Mouse (Mus musculus) forebrain, embryonic 12.5 days (tissue): ENCODE measurements around the gene Patl2. TPM values are rescaled to one million over a fixed set of nuclear protein-coding genes. Genes with fewer than 3 reads are reported as not detected.
"Not testable (repeated sequence)": the region's sequence is repeated elsewhere in the genome, so short reads cannot be mapped to it uniquely, and the experiment has no call there.

Source experiments
- ATAC-seq: fragments of 200-750 bp; cut with Nextera tagmentation; 2 replicates; pipeline ENCODE4 v1.8.0; 2017; ENCODE audit warnings: moderate TSS enrichment; ENCODE audit not compliant: low FRiP score
- H3K27ac ChIP-seq: fragments of 300-500 bp; sonication (generic); 2 replicates; pipeline ENCODE4 v1.5.1; 2016; ENCODE audit warnings: mild to moderate bottlenecking
- H3K27me3 ChIP-seq: fragments of 300-500 bp; sonication (generic); 2 replicates; pipeline ENCODE4 v1.6.1; 2016; ENCODE audit warnings: mild to moderate bottlenecking
- H3K36me3 ChIP-seq: fragments of 300-500 bp; sonication (generic); replicated peaks from 2 replicates; pipeline ENCODE4 v1.6.1; 2016; ENCODE audit warnings: mild to moderate bottlenecking
- H3K4me1 ChIP-seq: fragments of 300-500 bp; sonication (generic); 2 replicates; pipeline ENCODE4 v1.6.1; 2016
- H3K4me2 ChIP-seq: fragments of 300-500 bp; sonication (generic); 2 replicates; pipeline ENCODE4 v1.6.1; 2016; ENCODE audit warnings: mild to moderate bottlenecking, moderate library complexity
- H3K4me3 ChIP-seq: fragments of 300-500 bp; sonication (generic); replicated peaks from 2 replicates; pipeline ENCODE4 v1.5.1; 2016; ENCODE audit warnings: mild to moderate bottlenecking
- H3K9ac ChIP-seq: fragments of 300-500 bp; sonication (generic); 2 replicates; pipeline ENCODE4 v1.6.1; 2016; ENCODE audit warnings: mild to moderate bottlenecking
- H3K9me3 ChIP-seq: fragments of 300-500 bp; sonication (generic); 2 replicates; pipeline ENCODE4 v1.6.1; 2016
- WGBS: fragments of 180-500 bp; shearing (Covaris S2); methylation state at CpG from one replicate; pipeline ENCODE4 v1.1.7; 2016; 5-methylcytosine and 5-hydroxymethylcytosine counted together
- polyA plus RNA-seq: library from polyadenylated mRNA; unstranded; fragments of >200 nt; fragmentation: Nextera tagmentation; extraction: Ambion mirVana; gene quantifications from 2 replicates; pipeline ENCODE4 v1.2.1, GENCODE M21; 2016

Patl2 gene
- polyA plus RNA-seq, 1 experiment from 2014 or later: not detected

DNA sequence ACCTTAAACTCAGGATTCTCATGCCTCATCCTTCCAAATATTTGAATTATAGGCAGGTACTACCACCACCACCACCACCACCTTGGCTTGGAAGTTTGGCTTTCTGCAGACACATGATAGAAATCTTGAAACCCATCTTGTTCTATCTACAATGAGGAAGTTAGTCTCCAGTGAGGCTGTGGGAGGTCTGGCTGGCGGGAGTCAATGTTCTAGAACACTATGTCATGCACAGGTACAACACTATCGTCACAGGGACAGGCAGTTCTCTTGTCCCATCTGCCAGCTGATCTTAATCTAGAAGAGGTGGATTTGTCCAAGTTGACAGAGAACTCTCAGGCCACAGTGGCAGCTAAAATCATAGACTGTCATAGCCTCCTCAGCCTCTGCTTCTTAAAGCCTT, 53.4 kb downstream of the Patl2 start:
- Histone ChIP-seq H3K4me3 (no peak overlapping the region), H3K4me1 (no peaks in the 10 kb centered on the region), H3K36me3 (no peaks in the 10 kb centered on the region), H3K9me3 (no peaks in the 10 kb centered on the region), H3K9ac (no peak overlapping the region), H3K27me3 (no peaks in the 10 kb centered on the region), H3K4me2 (no peak overlapping the region), H3K27ac (no peak overlapping the region)
- ATAC-seq: no peak
- 92% methylated on average over 2 of the region's 2 CpGs for WGBS

GRCm38 (mm10) chr2:122132078-122132477, 53.9 kb downstream of the Patl2 start:
- ATAC-seq: no peak
- H3K36me3 ChIP-seq: no peaks in the 10 kb centered on the region
- H3K27me3 ChIP-seq: no peaks in the 10 kb centered on the region
- no peak overlapping the region for H3K4me2 ChIP-seq
- H3K4me1 ChIP-seq: no peaks in the 10 kb centered on the region
- 95% methylated on average over 2 of the region's 2 CpGs for WGBS
- H3K4me3 ChIP-seq: no peak overlapping the region
- H3K27ac ChIP-seq: no peak overlapping the region
- H3K9me3 ChIP-seq: no peaks in the 10 kb centered on the region
- H3K9ac ChIP-seq: no peak overlapping the region

- Histone ChIP-seq H3K4me2 (no peak overlapping the region), H3K9ac (no peak overlapping the region), H3K4me3 (no peak overlapping the region), H3K36me3 (no peaks in the 10 kb centered on the region), H3K27me3 (no peaks in the 10 kb centered on the region), H3K9me3 (no peaks in the 10 kb centered on the region), H3K27ac (no peak overlapping the region), H3K4me1 (no peaks in the 10 kb centered on the region)
- no peak for ATAC-seq
- 93% methylated on average over 4 of the region's 4 CpGs for WGBS
These were observed 58.4 kb downstream of the Patl2 start for GRCm38 (mm10) chr2:122127635-122128034.

GRCm38 (mm10) chr2:122126765-122127347, 59.1 kb downstream of the Patl2 start:
- no peaks in the 10 kb centered on the region for H3K4me1 ChIP-seq
- H3K4me2 ChIP-seq: no peak overlapping the region
- H3K9me3 ChIP-seq: no peaks in the 10 kb centered on the region
- WGBS: 45% methylated on average over 5 of the region's 5 CpGs
- no peak for ATAC-seq
- no peak overlapping the region for H3K27ac ChIP-seq
- no peak overlapping the region for H3K4me3 ChIP-seq
- no peaks in the 10 kb centered on the region for H3K36me3 ChIP-seq
- no peak overlapping the region for H3K9ac ChIP-seq
- no peaks in the 10 kb centered on the region for H3K27me3 ChIP-seq

DNA sequence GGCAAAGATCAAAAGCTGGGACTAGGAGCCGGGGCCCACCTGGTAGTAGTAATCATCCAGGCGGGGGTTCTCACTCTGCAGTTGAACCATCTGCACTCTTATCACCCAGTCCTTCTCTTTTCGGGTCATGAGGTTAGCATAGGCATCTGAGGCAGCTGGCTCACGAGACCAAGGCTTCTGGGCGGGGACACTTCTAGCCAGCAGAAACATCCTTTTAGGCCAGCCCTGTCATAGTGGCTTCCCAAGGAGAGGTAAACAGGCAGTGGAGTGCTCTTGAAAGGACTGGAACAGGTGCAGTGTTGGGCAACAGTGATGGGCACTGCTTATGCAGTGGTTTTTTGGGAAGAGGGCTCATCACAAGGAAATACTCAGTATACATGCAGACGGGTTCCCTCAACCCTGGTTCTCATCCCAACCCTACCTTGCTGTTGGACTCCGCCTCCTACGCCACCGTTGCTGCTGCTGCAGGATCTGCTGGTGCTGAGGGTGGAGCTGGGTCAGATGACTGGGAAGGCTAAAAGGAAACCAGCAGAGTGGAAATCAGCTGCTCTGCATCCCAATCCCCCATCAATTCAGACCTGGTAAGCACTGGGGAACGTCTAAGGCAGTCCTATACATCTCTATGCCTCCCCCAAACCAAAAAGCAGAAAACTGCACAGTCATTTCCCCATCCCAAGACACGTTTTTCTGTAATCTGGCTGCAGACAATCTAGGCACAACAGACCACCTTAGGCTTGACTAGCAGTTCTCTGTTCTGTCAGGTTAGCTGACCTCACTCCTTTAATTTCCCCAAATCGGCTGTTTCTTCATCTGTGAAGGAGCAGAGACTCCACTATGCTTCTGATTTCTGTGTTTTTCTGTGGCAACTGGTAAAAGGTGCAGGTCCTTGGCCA, 60.1 kb downstream of the Patl2 start:
- Histone ChIP-seq H3K4me1 (no peaks in the 10 kb centered on the region), H3K4me3 (no peak overlapping the region), H3K27ac (no peak overlapping the region), H3K4me2 (no peak overlapping the region), H3K36me3 (no peaks in the 10 kb centered on the region), H3K9me3 (no peaks in the 10 kb centered on the region), H3K27me3 (no peaks in the 10 kb centered on the region), H3K9ac (no peak overlapping the region)
- ATAC-seq: no peak
- 57% methylated on average over 12 of the region's 12 CpGs for WGBS

GRCm38 (mm10) chr2:122117961-122118958, 67.7 kb downstream of the Patl2 start, which contains the start of gene Spg11:
Spg11 (minus strand) TSS chr2:122118386.
- peak within 1 kb of the TSS; percentile 91 for H3K4me3 ChIP-seq
- no peaks in the 10 kb centered on the region for H3K9me3 ChIP-seq
- WGBS: under 1% methylated on average over 47 of the region's 47 CpGs
- peak within 1 kb of the TSS; percentile 65 for H3K4me2 ChIP-seq
- no peaks in the 10 kb centered on the region for H3K27me3 ChIP-seq
- H3K9ac ChIP-seq: peak within 1 kb of the TSS; percentile 88
- peaks cover 12% of the 10 kb centered on the region for H3K4me1 ChIP-seq
- ATAC-seq: peak; percentile 100
- peaks cover 8% of the 10 kb centered on the region; the same call in 1 of the 2 replicates for H3K36me3 ChIP-seq
- H3K27ac ChIP-seq: peak within 1 kb of the TSS; percentile 98

DNA sequence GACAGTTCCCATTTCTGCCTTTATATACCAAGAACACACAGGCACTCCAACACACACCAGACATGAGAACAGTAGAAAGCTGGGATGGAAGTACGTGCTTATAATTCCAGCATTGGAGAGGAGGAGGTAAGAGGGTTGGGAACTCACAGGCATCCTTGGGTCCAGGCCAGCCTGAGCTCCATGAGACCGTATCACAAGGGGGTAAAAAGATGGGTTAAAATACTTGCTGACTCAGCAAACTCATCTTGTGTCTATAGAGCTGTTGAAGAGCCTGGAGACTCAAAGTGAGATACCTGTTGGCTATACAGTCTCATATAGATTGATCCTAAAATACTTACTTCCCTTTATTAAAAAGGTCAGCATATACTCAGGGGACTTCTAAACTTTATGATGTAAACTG, 69.1 kb downstream of the Patl2 start:
- H3K4me3 ChIP-seq: no peak overlapping the region
- 86% methylated on average over 2 of the region's 2 CpGs for WGBS
- no peaks in the 10 kb centered on the region for H3K9me3 ChIP-seq
- H3K4me2 ChIP-seq: peak overlapping the region; percentile 65
- H3K27me3 ChIP-seq: no peaks in the 10 kb centered on the region
- H3K27ac ChIP-seq: no peak overlapping the region
- H3K36me3 ChIP-seq: peaks cover 13% of the 10 kb centered on the region
- peaks cover 12% of the 10 kb centered on the region for H3K4me1 ChIP-seq
- no peak for ATAC-seq
- H3K9ac ChIP-seq: peak overlapping the region; percentile 88; the same call in 1 of the 2 replicates

GRCm38 (mm10) chr2:122109714-122110113, 76.3 kb downstream of the Patl2 start:
- Histone ChIP-seq H3K36me3 (peaks cover 64% of the 10 kb centered on the region), H3K4me3 (no peak overlapping the region), H3K4me1 (no peaks in the 10 kb centered on the region), H3K27ac (no peak overlapping the region), H3K9me3 (no peaks in the 10 kb centered on the region), H3K27me3 (no peaks in the 10 kb centered on the region), H3K9ac (no peak overlapping the region), H3K4me2 (no peak overlapping the region)
- WGBS: 70% methylated on average over 4 of the region's 4 CpGs
- no peak for ATAC-seq

GRCm38 (mm10) chr2:122108101-122108500, 77.9 kb downstream of the Patl2 start:
- no peak for ATAC-seq
- H3K36me3 ChIP-seq: peaks cover 61% of the 10 kb centered on the region

GRCm38 (mm10) chr2:122102070-122102469, 83.9 kb downstream of the Patl2 start:
- Histone ChIP-seq H3K4me3 (no peak overlapping the region), H3K4me2 (no peak overlapping the region), H3K27ac (no peak overlapping the region), H3K9me3 (no peaks in the 10 kb centered on the region), H3K27me3 (no peaks in the 10 kb centered on the region), H3K36me3 (peaks cover 65% of the 10 kb centered on the region), H3K4me1 (no peaks in the 10 kb centered on the region), H3K9ac (no peak overlapping the region)
- ATAC-seq: no peak

More at GRCm38 (mm10) chr2:122108101-122108500, 77.9 kb downstream of the Patl2 start:
- H3K4me3 ChIP-seq: no peak overlapping the region
- 88% methylated on average over 14 of the region's 14 CpGs for WGBS
- no peaks in the 10 kb centered on the region for H3K27me3 ChIP-seq
- no peak overlapping the region for H3K27ac ChIP-seq
- H3K4me2 ChIP-seq: no peak overlapping the region
- no peaks in the 10 kb centered on the region for H3K4me1 ChIP-seq
- H3K9ac ChIP-seq: no peak overlapping the region
- H3K9me3 ChIP-seq: no peaks in the 10 kb centered on the region

GRCm38 (mm10) chr2:122097686-122098085, 88.3 kb downstream of the Patl2 start:
- 78% methylated on average over 5 of the region's 5 CpGs for WGBS
- ATAC-seq, H3K4me1 ChIP-seq, H3K9me3 ChIP-seq, H3K9ac ChIP-seq, H3K27me3 ChIP-seq, H3K27ac ChIP-seq, H3K4me3 ChIP-seq, H3K4me2 ChIP-seq: not testable (repeated sequence)
- peaks cover 84% of the 10 kb centered on the region for H3K36me3 ChIP-seq

- H3K27me3 ChIP-seq: no peaks in the 10 kb centered on the region
- H3K27ac ChIP-seq: no peak overlapping the region
- no peaks in the 10 kb centered on the region for H3K9me3 ChIP-seq
- H3K9ac ChIP-seq: no peak overlapping the region
- H3K36me3 ChIP-seq: peaks cover 86% of the 10 kb centered on the region
- no peak overlapping the region for H3K4me3 ChIP-seq
- H3K4me1 ChIP-seq: no peaks in the 10 kb centered on the region
- H3K4me2 ChIP-seq: no peak overlapping the region
- no peak for ATAC-seq
- 93% methylated on average over 4 of the region's 4 CpGs for WGBS
These were observed 92.1 kb downstream of the Patl2 start for GRCm38 (mm10) chr2:122093844-122094243.
